Mouse (Mus musculus): Measurements from ENCODE around the gene Smim1. TPM values are rescaled to one million over a fixed set of nuclear protein-coding genes. Genes with fewer than 3 reads are reported as not detected.
A peak's percentile ranks its signal among the peaks of the same experiment; 100 is the strongest.

Gene Smim1
- polyA plus RNA-seq, 1 experiment from 2014 or later = 8.1 TPM

- H3K27ac ChIP-seq = no peak within 1 kb of the TSS
- no peaks in the 10 kb centered on the region for H3K36me3 ChIP-seq
- H3K4me1 ChIP-seq (replicated peaks) = no peaks in the 10 kb centered on the region
- no peak within 1 kb of the TSS for H3K9ac ChIP-seq
- WGBS = 87% methylated on average over 9 of the region's 9 CpGs
- ATAC-seq (ENCODE audit: low FRiP score) = no peak
- H3K4me2 ChIP-seq = no peak within 1 kb of the TSS
- H3K9me3 ChIP-seq = no peaks in the 10 kb centered on the region
- H3K4me3 ChIP-seq = no peak within 1 kb of the TSS
- peaks cover 20% of the 10 kb centered on the region for H3K27me3 ChIP-seq
Observed at GRCm38 (mm10) chr4:154042577-154042976, 16.5 kb upstream of the Smim1 start, which contains the start of gene Ccdc27. TSS of gene Ccdc27 (minus strand) at chr4:154042677.

- 46% methylated on average over 3 of the region's 3 CpGs for WGBS
Observed at GRCm38 (mm10) chr4:154037123-154037522, 11.1 kb upstream of the Smim1 start.

DNA sequence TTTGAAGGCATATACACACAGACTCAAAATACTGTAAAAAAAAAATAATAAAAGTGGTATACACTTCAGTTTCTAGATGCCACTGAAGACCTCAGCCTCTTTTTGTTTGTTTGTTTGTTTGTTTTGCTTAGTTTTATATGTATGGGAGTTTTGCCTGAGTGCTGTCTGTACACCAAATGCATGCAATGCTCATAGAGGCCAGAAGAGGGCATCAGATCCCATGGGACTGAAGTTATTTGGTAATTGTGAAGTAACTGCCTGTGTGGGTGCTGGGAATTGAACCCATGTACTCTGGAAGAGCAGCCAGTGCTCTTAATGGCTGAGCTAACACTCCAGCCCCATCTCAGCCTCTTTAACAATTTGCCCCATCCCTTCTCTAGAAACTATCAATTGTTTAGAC is 2.6 kb upstream of the Smim1 start:
- H3K4me1 ChIP-seq (replicated peaks) = peaks cover 30% of the 10 kb centered on the region
- peaks cover 47% of the 10 kb centered on the region for H3K27me3 ChIP-seq
- no peak overlapping the region for H3K27ac ChIP-seq
- H3K9me3 ChIP-seq = no peaks in the 10 kb centered on the region
- ATAC-seq (ENCODE audit: low FRiP score) = no peak
- no peak overlapping the region for H3K9ac ChIP-seq
- no peak overlapping the region for H3K4me2 ChIP-seq
- H3K4me3 ChIP-seq = no peak overlapping the region
- no peaks in the 10 kb centered on the region for H3K36me3 ChIP-seq

More at GRCm38 (mm10) chr4:154037123-154037522, 11.1 kb upstream of the Smim1 start:
- Histone ChIP-seq H3K9ac (no peak overlapping the region), H3K4me3 (no peak overlapping the region), H3K27me3 (peaks cover 16% of the 10 kb centered on the region), H3K9me3 (no peaks in the 10 kb centered on the region), H3K4me1 (replicated peaks) (no peaks in the 10 kb centered on the region), H3K4me2 (no peak overlapping the region), H3K36me3 (no peaks in the 10 kb centered on the region), H3K27ac (no peak overlapping the region)
- no peak for ATAC-seq (ENCODE audit: low FRiP score)

GRCm38 (mm10) chr4:154028066-154028465 is 2.0 kb upstream of the Smim1 start:
- peaks cover 36% of the 10 kb centered on the region for H3K4me1 ChIP-seq (replicated peaks)
- no peak overlapping the region for H3K9ac ChIP-seq
- 83% methylated on average over 7 of the region's 7 CpGs for WGBS
- no peak overlapping the region for H3K4me3 ChIP-seq
- peaks cover 45% of the 10 kb centered on the region for H3K27me3 ChIP-seq
- no peak overlapping the region for H3K4me2 ChIP-seq
- no peak overlapping the region for H3K27ac ChIP-seq
- no peaks in the 10 kb centered on the region for H3K9me3 ChIP-seq
- no peaks in the 10 kb centered on the region for H3K36me3 ChIP-seq
- no peak for ATAC-seq (ENCODE audit: low FRiP score)

DNA sequence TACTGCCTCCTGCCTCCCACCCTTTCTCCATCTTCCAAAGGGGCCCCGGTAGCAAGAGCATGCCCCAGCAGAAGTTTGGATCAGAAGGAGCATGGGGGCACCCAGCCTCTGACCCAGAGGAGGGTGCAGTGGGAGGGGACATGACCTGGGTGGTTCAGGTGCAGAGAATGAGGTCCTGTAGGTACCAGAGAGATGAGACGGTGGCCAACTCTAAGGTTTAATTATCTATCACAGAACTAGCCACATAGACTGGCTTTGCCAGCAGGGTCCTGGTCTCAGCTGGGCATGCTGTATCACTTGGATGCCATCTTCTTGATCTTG is 371 bp upstream of the Smim1 start:
- Histone ChIP-seq H3K27me3 (peaks cover 43% of the 10 kb centered on the region), H3K4me1 (replicated peaks) (peaks cover 37% of the 10 kb centered on the region), H3K9me3 (no peaks in the 10 kb centered on the region), H3K9ac (0 out of 2 replicates have a peak overlapping the region, but pooled peaks have one; percentile 65), H3K4me2 (peak overlapping the region; percentile 59), H3K4me3 (peak overlapping the region; percentile 29; the same call in 1 of the 2 replicates), H3K27ac (no peak overlapping the region), H3K36me3 (peaks cover 10% of the 10 kb centered on the region)
- no peak for ATAC-seq (ENCODE audit: low FRiP score)
- 33% methylated on average over 2 of the region's 2 CpGs for WGBS

GRCm38 (mm10) chr4:154024729-154025521 is 1.1 kb downstream of the Smim1 start:
- WGBS = 40% methylated on average over 17 of the region's 17 CpGs
- Histone ChIP-seq H3K36me3 (peaks cover 25% of the 10 kb centered on the region), H3K4me2 (peak overlapping the region; percentile 59), H3K27ac (no peak overlapping the region), H3K4me1 (replicated peaks) (peaks cover 37% of the 10 kb centered on the region), H3K4me3 (peak overlapping the region; percentile 29), H3K9ac (peak overlapping the region; percentile 65), H3K9me3 (no peaks in the 10 kb centered on the region), H3K27me3 (peaks cover 43% of the 10 kb centered on the region)
- no peak for ATAC-seq (ENCODE audit: low FRiP score)

DNA sequence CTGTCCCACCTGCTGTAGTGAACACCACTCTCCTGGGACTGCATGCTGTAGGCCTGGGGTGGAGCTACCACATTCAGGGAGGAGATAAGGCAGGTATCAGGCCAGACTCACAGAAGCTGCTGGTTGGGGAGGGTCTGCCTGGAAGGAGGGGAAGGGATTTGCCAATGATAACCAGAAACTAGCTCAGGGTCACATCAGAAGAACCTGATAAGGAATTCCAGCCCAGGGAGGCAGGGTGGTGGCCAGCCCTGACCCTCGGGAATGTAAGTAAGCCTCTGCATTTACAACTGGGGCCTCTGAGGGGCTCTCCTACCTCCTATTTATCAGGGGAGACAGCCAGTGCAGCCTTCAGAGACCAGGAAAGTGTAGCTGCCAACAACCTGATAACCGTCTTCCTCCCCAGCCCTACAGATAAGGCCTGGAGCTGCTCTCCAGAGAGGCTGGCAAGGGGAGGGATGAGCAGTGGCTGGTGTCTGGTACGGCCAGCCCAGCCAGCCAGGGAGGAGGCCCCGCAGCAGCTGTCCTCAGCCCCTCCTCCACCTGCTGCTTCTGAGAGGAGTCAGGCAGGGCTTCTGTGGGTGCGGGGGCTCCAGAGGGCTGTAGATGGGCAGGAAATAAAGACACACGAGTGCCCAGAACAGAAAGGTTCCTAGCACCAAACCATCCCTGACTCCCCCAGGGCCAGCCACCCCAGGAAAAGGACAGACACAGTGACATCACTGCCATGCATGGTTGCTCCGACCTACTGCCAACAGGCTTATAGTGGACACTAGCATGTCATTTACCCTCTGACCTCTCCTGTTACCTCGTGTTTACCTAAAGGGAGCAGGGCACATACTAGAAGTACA is 2.1 kb downstream of the Smim1 start:
- H3K4me2 ChIP-seq = no peak overlapping the region
- H3K36me3 ChIP-seq = peaks cover 34% of the 10 kb centered on the region
- WGBS = 33% methylated on average over 8 of the region's 8 CpGs
- H3K27me3 ChIP-seq = peaks cover 39% of the 10 kb centered on the region
- no peak for ATAC-seq (ENCODE audit: low FRiP score)
- no peaks in the 10 kb centered on the region for H3K9me3 ChIP-seq
- no peak overlapping the region for H3K4me3 ChIP-seq
- H3K4me1 ChIP-seq (replicated peaks) = peaks cover 37% of the 10 kb centered on the region
- H3K27ac ChIP-seq = no peak overlapping the region
- peak overlapping the region; percentile 35; the same call in 1 of the 2 replicates for H3K9ac ChIP-seq

DNA sequence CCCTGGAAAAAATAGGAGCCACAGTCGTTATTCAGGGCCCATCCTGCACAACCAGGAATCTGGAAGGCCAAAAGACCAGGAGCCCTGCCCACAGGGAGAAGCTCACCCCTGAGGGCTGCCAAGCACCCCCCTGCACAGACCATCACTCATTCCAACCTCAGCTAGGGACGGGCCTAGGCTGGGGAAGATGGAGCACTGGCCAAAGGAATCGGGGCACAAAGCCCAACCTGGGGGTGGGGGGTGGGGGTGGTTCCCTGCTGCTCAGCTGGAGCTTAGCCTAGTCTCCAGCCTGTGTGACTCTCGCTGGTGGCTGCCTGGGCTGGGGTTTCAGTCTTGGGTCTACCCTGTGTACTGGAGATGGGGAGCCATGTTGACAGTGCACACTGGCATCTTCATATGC is 3.2 kb downstream of the Smim1 start:
- no peaks in the 10 kb centered on the region for H3K9me3 ChIP-seq
- WGBS = 33% methylated on average over 4 of the region's 4 CpGs
- H3K9ac ChIP-seq = no peak overlapping the region
- no peak overlapping the region for H3K27ac ChIP-seq
- H3K27me3 ChIP-seq = peaks cover 39% of the 10 kb centered on the region
- peaks cover 46% of the 10 kb centered on the region for H3K36me3 ChIP-seq
- H3K4me1 ChIP-seq (replicated peaks) = peaks cover 37% of the 10 kb centered on the region
- no peak overlapping the region for H3K4me2 ChIP-seq
- ATAC-seq (ENCODE audit: low FRiP score) = no peak
- no peak overlapping the region for H3K4me3 ChIP-seq

GRCm38 (mm10) chr4:154022407-154022806 is 3.6 kb downstream of the Smim1 start:
- Histone ChIP-seq H3K36me3 (peaks cover 49% of the 10 kb centered on the region), H3K9me3 (no peaks in the 10 kb centered on the region), H3K4me3 (no peak overlapping the region), H3K27ac (no peak overlapping the region), H3K27me3 (peaks cover 35% of the 10 kb centered on the region), H3K4me2 (no peak overlapping the region), H3K9ac (no peak overlapping the region), H3K4me1 (replicated peaks) (peaks cover 37% of the 10 kb centered on the region)
- ATAC-seq (ENCODE audit: low FRiP score) = no peak
- WGBS = 77% methylated on average over 4 of the region's 4 CpGs

GRCm38 (mm10) chr4:154021432-154021831 is 4.6 kb downstream of the Smim1 start:
- no peak overlapping the region for H3K4me3 ChIP-seq
- ATAC-seq (ENCODE audit: low FRiP score) = no peak
- H3K27me3 ChIP-seq = peaks cover 25% of the 10 kb centered on the region
- H3K27ac ChIP-seq = no peak overlapping the region
- H3K4me1 ChIP-seq (replicated peaks) = peaks cover 35% of the 10 kb centered on the region
- WGBS = 93% methylated on average over 9 of the region's 9 CpGs
- H3K36me3 ChIP-seq = peaks cover 58% of the 10 kb centered on the region
- no peak overlapping the region for H3K9ac ChIP-seq
- H3K4me2 ChIP-seq = no peak overlapping the region
- H3K9me3 ChIP-seq = no peaks in the 10 kb centered on the region

DNA sequence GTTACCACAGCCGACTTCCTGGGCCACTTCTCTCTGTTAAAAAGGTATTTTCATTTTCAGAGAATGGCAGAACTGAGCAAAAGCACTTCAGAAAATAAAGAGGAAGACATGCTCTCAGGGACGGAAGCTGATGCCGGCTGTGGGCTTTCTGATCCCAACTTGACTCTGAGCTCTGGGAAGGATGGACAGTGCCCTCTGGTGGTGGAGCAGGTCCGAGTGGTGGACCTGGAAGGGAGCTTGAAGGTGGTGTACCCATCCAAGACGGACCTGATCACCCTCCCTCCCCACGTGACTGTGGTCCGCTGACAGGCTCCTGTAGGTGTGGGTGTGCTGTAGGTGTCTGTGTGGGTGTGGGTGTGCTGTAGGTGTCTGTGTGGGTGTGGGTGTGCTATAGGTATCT is 6.5 kb downstream of the Smim1 start:
- H3K9ac ChIP-seq = no peak overlapping the region
- ATAC-seq (ENCODE audit: low FRiP score) = no peak
- H3K9me3 ChIP-seq = no peaks in the 10 kb centered on the region
- H3K27ac ChIP-seq = no peak overlapping the region
- WGBS = 82% methylated on average over 7 of the region's 7 CpGs
- H3K4me3 ChIP-seq = no peak overlapping the region
- H3K27me3 ChIP-seq = peaks cover 6% of the 10 kb centered on the region
- H3K4me1 ChIP-seq (replicated peaks) = peaks cover 16% of the 10 kb centered on the region
- H3K4me2 ChIP-seq = no peak overlapping the region
- H3K36me3 ChIP-seq = peaks cover 77% of the 10 kb centered on the region

DNA sequence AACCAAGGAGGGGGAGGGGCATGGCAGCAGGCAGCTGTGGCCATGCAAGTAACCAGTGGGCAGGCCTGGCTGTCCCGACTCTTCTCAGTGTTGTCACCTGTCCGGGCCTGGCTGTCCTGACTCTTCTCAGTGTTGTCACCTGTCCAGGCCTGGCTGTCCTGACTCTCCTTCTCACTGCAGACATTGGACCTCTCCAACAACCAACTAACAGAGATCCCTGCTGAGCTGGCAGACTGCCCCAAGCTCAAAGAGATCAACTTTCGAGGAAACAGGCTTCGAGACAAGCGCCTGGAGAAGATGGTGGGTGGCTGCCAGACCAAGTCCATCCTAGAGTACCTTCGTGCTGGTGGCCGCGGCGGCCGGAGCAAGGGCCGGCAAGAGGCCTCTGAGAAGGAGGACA is 10.6 kb downstream of the Smim1 start:
- Histone ChIP-seq H3K4me2 (no peak overlapping the region), H3K36me3 (peaks cover 62% of the 10 kb centered on the region), H3K4me3 (no peak overlapping the region), H3K27ac (no peak overlapping the region), H3K27me3 (no peaks in the 10 kb centered on the region), H3K9ac (no peak overlapping the region), H3K9me3 (no peaks in the 10 kb centered on the region), H3K4me1 (replicated peaks) (peaks cover 31% of the 10 kb centered on the region)
- no peak for ATAC-seq (ENCODE audit: low FRiP score)
- 92% methylated on average over 11 of the region's 11 CpGs for WGBS
